Mouse (Mus musculus) limb, embryonic 15.5 days (tissue): ENCODE measurements around the gene Tmtc4. TPM values are rescaled to one million over a fixed set of nuclear protein-coding genes. Genes with fewer than 3 reads are reported as not detected.

Experiments used
- ATAC-seq: fragments of 200-750 bp; cut with Nextera tagmentation; 2 replicates; pipeline ENCODE4 v1.8.0; 2017; ENCODE audit warnings: low read depth, moderate TSS enrichment; ENCODE audit not compliant: insufficient number of reproducible peaks, low FRiP score, low TSS enrichment
- H3K27ac ChIP-seq: fragments of 300-500 bp; sonication (generic); 2 replicates; pipeline ENCODE4 v1.5.1; 2015; ENCODE audit warnings: moderate library complexity, mild to moderate bottlenecking, inconsistent platforms
- H3K27me3 ChIP-seq: fragments of 300-500 bp; sonication (generic); 2 replicates; pipeline ENCODE4 v1.6.1; 2015; ENCODE audit warnings: inconsistent platforms
- H3K36me3 ChIP-seq: fragments of 300-500 bp; sonication (generic); 2 replicates; pipeline ENCODE4 v1.6.1; 2015; ENCODE audit warnings: inconsistent platforms
- H3K4me1 ChIP-seq: fragments of 300-500 bp; sonication (generic); 2 replicates; pipeline ENCODE4 v1.6.1; 2015; ENCODE audit warnings: inconsistent platforms
- H3K4me2 ChIP-seq: fragments of 300-500 bp; sonication (generic); 2 replicates; pipeline ENCODE4 v1.6.1; 2015; ENCODE audit warnings: mild to moderate bottlenecking, inconsistent platforms
- H3K4me3 ChIP-seq: fragments of 300-500 bp; sonication (generic); 2 replicates; pipeline ENCODE4 v1.5.1; 2015; ENCODE audit warnings: mild to moderate bottlenecking, inconsistent platforms
- H3K9ac ChIP-seq: fragments of 300-500 bp; sonication (generic); 2 replicates; pipeline ENCODE4 v1.6.1; 2015; ENCODE audit warnings: inconsistent platforms
- H3K9me3 ChIP-seq: fragments of 300-500 bp; sonication (generic); 2 replicates; pipeline ENCODE4 v1.6.1; 2016; ENCODE audit warnings: inconsistent platforms
- WGBS: fragments of 180-500 bp; shearing (Covaris S2); methylation state at CpG from one replicate; pipeline ENCODE4 v1.1.7; 2015; 5-methylcytosine and 5-hydroxymethylcytosine counted together
- polyA plus RNA-seq: library from polyadenylated mRNA; unstranded; fragments of >200 nt; fragmentation: Nextera tagmentation; extraction: Ambion mirVana; gene quantifications from 2 replicates; pipeline ENCODE4 v1.2.1, GENCODE M21; 2015

Gene Tmtc4
- polyA plus RNA-seq, 1 experiment from 2014 or later, result 21.7 TPM

- peaks cover 9% of the 10 kb centered on the region; the same call in 1 of the 2 replicates for H3K27me3 ChIP-seq
- H3K9ac ChIP-seq, result no peak overlapping the region
- no peaks in the 10 kb centered on the region for H3K9me3 ChIP-seq
- no peak for ATAC-seq
- H3K4me2 ChIP-seq, result no peak overlapping the region
- no peak overlapping the region for H3K27ac ChIP-seq
- H3K4me3 ChIP-seq, result no peak overlapping the region
- no peaks in the 10 kb centered on the region for H3K36me3 ChIP-seq
- H3K4me1 ChIP-seq, result peaks cover 15% of the 10 kb centered on the region; the same call in 1 of the 2 replicates
- whole genome bisulfite sequencing, result 55% methylated on average over 2 of the region's 2 CpGs
These were observed 102.1 kb downstream of the Tmtc4 start for GRCm38 (mm10) chr14:122881699-122882098.

DNA sequence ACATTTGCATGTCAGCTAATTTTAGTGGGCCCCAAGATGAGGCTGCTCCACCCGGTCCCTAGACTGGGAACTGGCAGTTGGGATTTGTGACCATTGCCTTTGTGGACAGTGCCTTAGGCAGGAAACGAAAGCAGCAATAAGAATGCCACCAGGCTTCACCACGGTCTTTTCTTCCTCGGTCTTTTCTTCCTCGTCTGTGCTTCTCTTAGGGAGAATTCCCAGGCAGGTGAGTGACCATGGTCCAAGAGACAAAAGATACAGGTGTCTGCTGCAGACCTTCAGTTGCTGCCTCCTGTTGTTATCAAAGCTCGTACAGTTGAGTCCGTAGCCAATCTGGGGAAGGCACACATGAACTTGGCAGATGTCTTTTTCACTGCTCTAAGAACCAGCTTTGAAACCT lies 103.5 kb downstream of the Tmtc4 start:
- Histone ChIP-seq H3K36me3 (no peaks in the 10 kb centered on the region), H3K4me1 (peaks cover 15% of the 10 kb centered on the region; the same call in 1 of the 2 replicates), H3K4me3 (no peak overlapping the region), H3K9ac (no peak overlapping the region), H3K27ac (no peak overlapping the region), H3K27me3 (peaks cover 14% of the 10 kb centered on the region; the same call in 1 of the 2 replicates), H3K9me3 (no peaks in the 10 kb centered on the region), H3K4me2 (no peak overlapping the region)
- no peak for ATAC-seq
- WGBS, result 66% methylated on average over 7 of the region's 7 CpGs

DNA sequence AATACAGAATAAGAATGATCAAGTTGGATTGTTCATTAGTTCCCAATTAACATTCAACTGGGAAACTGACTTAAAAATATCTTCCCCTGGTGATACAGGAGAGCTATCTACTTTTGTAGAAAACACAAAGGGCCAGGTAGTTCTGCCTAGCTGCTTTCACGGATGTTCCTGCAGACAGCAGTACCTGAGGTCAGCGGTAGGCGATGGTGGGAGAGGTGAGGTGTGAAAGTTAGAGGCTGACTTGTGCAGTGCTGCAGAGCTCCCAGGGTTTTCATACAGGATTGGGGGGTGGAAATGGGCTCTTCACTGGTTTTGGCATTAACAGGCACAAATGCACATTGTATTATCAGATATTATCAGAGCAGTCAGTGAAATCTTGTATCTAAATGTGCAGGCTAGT lies 106.0 kb downstream of the Tmtc4 start:
- H3K4me2 ChIP-seq, result no peak overlapping the region
- H3K27ac ChIP-seq, result no peak overlapping the region
- H3K4me1 ChIP-seq, result peaks cover 4% of the 10 kb centered on the region; the same call in 1 of the 2 replicates
- peaks cover 22% of the 10 kb centered on the region; the same call in 1 of the 2 replicates for H3K27me3 ChIP-seq
- no peak overlapping the region for H3K4me3 ChIP-seq
- no peaks in the 10 kb centered on the region for H3K9me3 ChIP-seq
- WGBS, result 84% methylated on average over 3 of the region's 3 CpGs
- H3K9ac ChIP-seq, result no peak overlapping the region
- no peaks in the 10 kb centered on the region for H3K36me3 ChIP-seq
- ATAC-seq, result no peak

DNA sequence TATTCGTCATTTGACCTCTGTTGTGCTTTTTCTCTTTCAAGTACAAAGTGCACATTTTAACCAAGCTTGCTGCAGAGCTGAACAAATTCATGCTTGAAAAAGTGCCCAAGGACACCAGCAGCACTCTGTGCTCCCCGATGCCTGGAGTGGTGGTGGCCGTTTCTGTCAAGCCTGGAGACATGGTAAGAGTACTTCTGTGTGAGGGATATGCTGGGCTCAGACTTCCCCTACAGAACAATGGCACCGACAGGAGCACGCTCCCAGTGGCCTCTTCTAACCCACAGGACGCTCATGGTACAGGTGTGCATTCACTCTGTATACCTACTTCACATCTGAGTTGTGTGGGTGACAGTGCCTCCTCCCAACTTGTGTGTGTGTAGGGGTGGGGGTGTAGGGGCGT lies 107.1 kb downstream of the Tmtc4 start:
- no peak overlapping the region for H3K4me2 ChIP-seq
- H3K36me3 ChIP-seq, result no peaks in the 10 kb centered on the region
- H3K27me3 ChIP-seq, result peaks cover 22% of the 10 kb centered on the region; the same call in 1 of the 2 replicates
- no peak overlapping the region for H3K27ac ChIP-seq
- H3K4me1 ChIP-seq, result no peaks in the 10 kb centered on the region
- H3K4me3 ChIP-seq, result no peak overlapping the region
- no peak for ATAC-seq
- 65% methylated on average over 7 of the region's 7 CpGs for WGBS
- no peaks in the 10 kb centered on the region for H3K9me3 ChIP-seq
- no peak overlapping the region for H3K9ac ChIP-seq

- Histone ChIP-seq H3K4me2 (no peak overlapping the region), H3K4me1 (no peaks in the 10 kb centered on the region), H3K27ac (no peak overlapping the region), H3K9ac (no peak overlapping the region), H3K9me3 (no peaks in the 10 kb centered on the region), H3K4me3 (no peak overlapping the region), H3K36me3 (no peaks in the 10 kb centered on the region), H3K27me3 (peaks cover 22% of the 10 kb centered on the region; the same call in 1 of the 2 replicates)
- 4% methylated on average over 6 of the region's 6 CpGs for WGBS
- ATAC-seq, result no peak
These were observed 107.7 kb downstream of the Tmtc4 start for GRCm38 (mm10) chr14:122876163-122876562.

- peaks cover 22% of the 10 kb centered on the region; the same call in 1 of the 2 replicates for H3K27me3 ChIP-seq
- WGBS, result 55% methylated on average over 6 of the region's 6 CpGs
These were observed 108.2 kb downstream of the Tmtc4 start for GRCm38 (mm10) chr14:122875636-122876035.

GRCm38 (mm10) chr14:122875056-122875455 lies 108.8 kb downstream of the Tmtc4 start:
- H3K36me3 ChIP-seq, result no peaks in the 10 kb centered on the region
- H3K4me2 ChIP-seq, result no peak overlapping the region
- H3K9ac ChIP-seq, result no peak overlapping the region
- H3K9me3 ChIP-seq, result no peaks in the 10 kb centered on the region
- H3K4me3 ChIP-seq, result no peak overlapping the region
- no peak overlapping the region for H3K27ac ChIP-seq
- H3K4me1 ChIP-seq, result no peaks in the 10 kb centered on the region
- 71% methylated on average over 8 of the region's 8 CpGs for WGBS
- no peak for ATAC-seq
- peaks cover 22% of the 10 kb centered on the region; the same call in 1 of the 2 replicates for H3K27me3 ChIP-seq

More at GRCm38 (mm10) chr14:122875636-122876035, 108.2 kb downstream of the Tmtc4 start:
- Histone ChIP-seq H3K27ac (no peak overlapping the region), H3K9me3 (no peaks in the 10 kb centered on the region), H3K4me3 (no peak overlapping the region), H3K9ac (no peak overlapping the region), H3K36me3 (no peaks in the 10 kb centered on the region), H3K4me1 (no peaks in the 10 kb centered on the region), H3K4me2 (no peak overlapping the region)
- ATAC-seq, result no peak

DNA sequence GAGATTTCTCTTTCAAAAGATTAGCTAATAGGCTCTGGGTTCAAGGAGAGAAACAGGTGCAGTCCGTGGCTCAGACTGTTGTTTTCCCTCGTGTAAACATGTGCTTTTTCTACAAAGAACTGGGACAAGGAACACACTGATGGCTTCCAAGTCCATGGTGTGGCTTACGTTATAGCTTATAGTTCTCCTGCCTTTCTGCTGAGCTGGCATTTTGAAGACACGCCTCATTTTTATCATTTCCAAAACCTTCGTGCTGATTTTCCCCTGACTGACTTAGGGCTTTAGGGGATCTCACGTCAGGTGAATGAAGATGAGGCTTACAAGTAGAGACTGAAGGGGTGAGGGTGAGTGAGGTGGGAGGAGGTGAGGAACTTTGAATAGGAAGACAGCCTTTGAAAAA lies 111.2 kb downstream of the Tmtc4 start:
- Histone ChIP-seq H3K4me2 (no peak overlapping the region), H3K9me3 (no peaks in the 10 kb centered on the region), H3K4me1 (no peaks in the 10 kb centered on the region), H3K27me3 (peaks cover 17% of the 10 kb centered on the region; the same call in 1 of the 2 replicates), H3K36me3 (no peaks in the 10 kb centered on the region), H3K9ac (no peak overlapping the region), H3K27ac (no peak overlapping the region), H3K4me3 (no peak overlapping the region)
- WGBS, result 73% methylated on average over 6 of the region's 6 CpGs
- no peak for ATAC-seq

GRCm38 (mm10) chr14:122871841-122872580 lies 111.8 kb downstream of the Tmtc4 start:
- H3K9ac ChIP-seq, result no peak overlapping the region
- no peaks in the 10 kb centered on the region for H3K36me3 ChIP-seq
- H3K27ac ChIP-seq, result no peak overlapping the region
- WGBS, result 53% methylated on average over 4 of the region's 4 CpGs
- H3K9me3 ChIP-seq, result no peaks in the 10 kb centered on the region
- H3K27me3 ChIP-seq, result peaks cover 16% of the 10 kb centered on the region; the same call in 1 of the 2 replicates
- H3K4me3 ChIP-seq, result no peak overlapping the region
- H3K4me2 ChIP-seq, result no peak overlapping the region
- H3K4me1 ChIP-seq, result no peaks in the 10 kb centered on the region
- ATAC-seq, result no peak

GRCm38 (mm10) chr14:122869831-122870230 lies 114.0 kb downstream of the Tmtc4 start:
- H3K27me3 ChIP-seq, result peaks cover 5% of the 10 kb centered on the region; the same call in 1 of the 2 replicates

More at GRCm38 (mm10) chr14:122869831-122870230, 114.0 kb downstream of the Tmtc4 start:
- H3K36me3 ChIP-seq, result no peaks in the 10 kb centered on the region
- H3K27ac ChIP-seq, result no peak overlapping the region
- 73% methylated on average over 6 of the region's 6 CpGs for WGBS
- H3K9me3 ChIP-seq, result no peaks in the 10 kb centered on the region
- ATAC-seq, result no peak
- no peak overlapping the region for H3K4me2 ChIP-seq
- no peak overlapping the region for H3K4me3 ChIP-seq
- no peak overlapping the region for H3K9ac ChIP-seq
- H3K4me1 ChIP-seq, result no peaks in the 10 kb centered on the region
